Mouse (Mus musculus) liver, adult 2 months (tissue): Measurements from ENCODE around the gene Depdc1b.

ENCODE experiments used
- CTCF ChIP-seq: fragments of 200-500 bp; IDR thresholded peaks from 2 replicates; pipeline ENCODE4 v1.5.1; 2011; ENCODE audit warnings: low read depth, low read length, control low read depth
- POLR2A ChIP-seq: fragments of 200-500 bp; IDR thresholded peaks from 2 replicates; pipeline ENCODE4 v1.6.1; 2011; ENCODE audit warnings: low read length, control low read depth; ENCODE audit not compliant: insufficient read depth; ENCODE audit errors: extremely low read depth

DNA sequence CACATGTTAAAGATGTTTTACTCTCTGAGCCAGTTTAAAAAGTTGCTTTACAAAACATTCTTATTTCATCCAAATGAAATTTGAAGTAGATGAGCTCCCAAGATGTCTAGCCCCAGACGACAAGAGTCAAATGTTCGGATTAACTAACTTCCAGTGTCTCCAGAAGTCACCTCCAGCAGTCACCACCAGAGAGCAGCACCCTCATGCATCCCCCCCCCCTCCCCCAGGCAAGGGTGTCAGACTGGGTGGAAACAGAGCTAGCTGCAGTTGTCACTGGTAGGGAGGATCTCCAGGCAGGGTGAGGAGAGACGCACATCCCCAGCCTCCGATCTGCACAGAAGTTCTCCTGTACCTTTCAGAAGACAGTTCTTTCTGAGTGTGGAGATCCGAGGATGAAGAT lies 37.6 kb downstream of the Depdc1b start:
- no peak for TF ChIP-seq POLR2A
- TF ChIP-seq CTCF, result no peak
